Mouse (Mus musculus) bone marrow, adult 2 months (tissue): ENCODE data around the gene Fcho2. TPM values are rescaled to one million over a fixed set of nuclear protein-coding genes. Genes with fewer than 3 reads are reported as not detected.

Experiments used
- H3K27ac ChIP-seq: fragments of 200-500 bp; 2 replicates; pipeline ENCODE4 v1.5.1; 2012; ENCODE audit warnings: low read depth, mild to moderate bottlenecking, control low read depth, inconsistent platforms, low read length; ENCODE audit not compliant: control insufficient read depth, poor library complexity, insufficient read depth
- H3K4me1 ChIP-seq: fragments of 200-500 bp; 2 replicates; pipeline ENCODE4 v1.6.1; 2011; ENCODE audit warnings: low read length; ENCODE audit not compliant: control insufficient read depth, insufficient read depth
- H3K4me3 ChIP-seq: fragments of 200-500 bp; replicated peaks from 2 replicates; pipeline ENCODE3; 2011; ENCODE audit warnings: mild to moderate bottlenecking, low read depth, low read length, control low read depth; ENCODE audit not compliant: control insufficient read depth
- CTCF ChIP-seq: fragments of 200-500 bp; IDR thresholded peaks from 2 replicates; pipeline ENCODE4 v1.5.1; 2011; ENCODE audit warnings: low read length, control low read depth; ENCODE audit not compliant: control insufficient read depth, insufficient read depth
- POLR2A ChIP-seq: fragments of 200-500 bp; IDR thresholded peaks from 2 replicates; pipeline ENCODE4 v1.6.1; 2011; ENCODE audit warnings: low read depth, mild to moderate bottlenecking, control low read depth, low read length, borderline replicate concordance; ENCODE audit not compliant: control insufficient read depth
- WGBS: fragments of 180-500 bp; shearing (Covaris S2); methylation state at CpG from one replicate; pipeline ENCODE4 v1.1.7; 2018; 5-methylcytosine and 5-hydroxymethylcytosine counted together
- polyA plus RNA-seq: library from polyadenylated mRNA; stranded (reverse); fragments of >200 nt; gene quantifications from 2 replicates; pipeline ENCODE4 v1.2.4, GENCODE M21; 2011; ENCODE audit warnings: low replicate concordance; ENCODE audit not compliant: missing spikeins, insufficient read depth, insufficient read length

The Fcho2 gene
- polyA plus RNA-seq, 1 experiment, result 96.2 TPM

GRCm38 (mm10) chr13:98722296-98722695, 93.0 kb downstream of the Fcho2 start:
- 78% methylated on average over 1 of the region's 1 CpGs for WGBS
- no peak overlapping the region for H3K27ac ChIP-seq
- no peak for TF ChIP-seq CTCF
- TF ChIP-seq POLR2A, result no peak
- H3K4me3 ChIP-seq, result no peak overlapping the region
- no peaks in the 10 kb centered on the region for H3K4me1 ChIP-seq

DNA sequence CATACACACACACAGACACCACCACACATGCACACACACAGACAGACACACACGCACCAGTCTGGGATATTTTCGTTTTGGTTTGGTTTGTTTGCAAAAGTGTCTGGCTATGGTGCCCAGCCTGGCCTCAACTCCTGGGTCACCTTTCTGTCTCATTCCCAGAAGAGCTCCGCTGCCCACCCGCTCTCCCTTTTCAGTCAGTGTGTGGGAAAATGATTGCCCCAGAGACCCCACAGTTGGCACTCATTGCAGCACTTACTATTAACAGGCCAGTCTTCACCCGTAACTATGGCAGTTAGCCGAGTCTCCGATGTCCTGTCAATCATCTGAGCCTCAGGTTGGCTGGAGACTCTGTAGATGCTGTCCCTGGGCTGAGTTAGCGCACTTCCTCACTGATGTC, 99.1 kb downstream of the Fcho2 start:
- Histone ChIP-seq H3K27ac (no peak overlapping the region), H3K4me3 (no peak overlapping the region), H3K4me1 (no peaks in the 10 kb centered on the region)
- TF ChIP-seq POLR2A, result no peak
- no peak for TF ChIP-seq CTCF
- WGBS, result 91% methylated on average over 8 of the region's 8 CpGs

DNA sequence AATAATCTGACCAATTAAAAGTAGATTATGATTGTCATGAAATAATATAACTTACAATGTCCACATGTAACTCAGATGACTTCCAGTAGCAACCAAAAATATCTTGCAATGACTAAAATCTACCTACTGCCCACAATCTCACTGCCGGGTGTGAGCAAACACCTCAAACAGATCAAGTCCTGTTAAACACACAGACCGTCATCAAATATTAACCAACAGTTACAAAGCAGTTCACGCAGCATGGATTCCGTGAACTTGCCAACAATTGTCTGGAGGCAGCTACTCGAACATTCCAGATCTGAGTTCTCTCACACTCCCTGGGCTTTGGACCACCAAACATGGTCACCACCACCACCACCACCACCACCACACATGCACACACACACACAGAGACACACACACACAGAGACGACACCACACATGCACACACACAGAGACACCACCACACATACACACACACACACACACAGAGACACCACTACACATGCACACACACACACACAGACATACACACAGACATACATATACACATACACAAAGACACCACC, 99.7 kb downstream of the Fcho2 start:
- H3K4me1 ChIP-seq, result no peaks in the 10 kb centered on the region
- H3K27ac ChIP-seq, result no peak overlapping the region
- TF ChIP-seq POLR2A (no peak), CTCF (no peak)
- 90% methylated on average over 6 of the region's 6 CpGs for WGBS
- H3K4me3 ChIP-seq, result no peak overlapping the region

DNA sequence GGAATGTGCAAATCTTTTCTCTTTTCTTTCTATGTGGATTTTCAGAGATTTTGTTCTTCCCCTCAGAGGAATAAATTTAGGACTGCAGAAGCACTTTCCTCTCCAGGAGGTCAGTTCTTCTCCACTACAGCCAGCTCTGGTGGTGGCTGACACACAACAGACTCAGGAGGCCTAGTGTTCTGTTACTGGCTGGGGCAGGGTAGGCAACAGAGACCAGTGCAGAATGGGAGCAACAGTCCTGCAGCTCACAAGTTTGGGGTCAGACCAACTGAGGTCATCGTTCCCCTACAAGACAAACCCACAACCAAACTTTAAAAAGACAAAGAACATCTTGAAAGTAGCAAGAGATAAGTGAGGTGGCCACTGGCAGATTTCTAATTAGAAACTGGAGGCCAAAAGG, 104.6 kb downstream of the Fcho2 start:
- Histone ChIP-seq H3K4me1 (no peaks in the 10 kb centered on the region), H3K27ac (no peak overlapping the region), H3K4me3 (no peak overlapping the region)
- TF ChIP-seq CTCF, result no peak
- TF ChIP-seq POLR2A, result no peak
- 88% methylated on average over 1 of the region's 1 CpGs for WGBS

DNA sequence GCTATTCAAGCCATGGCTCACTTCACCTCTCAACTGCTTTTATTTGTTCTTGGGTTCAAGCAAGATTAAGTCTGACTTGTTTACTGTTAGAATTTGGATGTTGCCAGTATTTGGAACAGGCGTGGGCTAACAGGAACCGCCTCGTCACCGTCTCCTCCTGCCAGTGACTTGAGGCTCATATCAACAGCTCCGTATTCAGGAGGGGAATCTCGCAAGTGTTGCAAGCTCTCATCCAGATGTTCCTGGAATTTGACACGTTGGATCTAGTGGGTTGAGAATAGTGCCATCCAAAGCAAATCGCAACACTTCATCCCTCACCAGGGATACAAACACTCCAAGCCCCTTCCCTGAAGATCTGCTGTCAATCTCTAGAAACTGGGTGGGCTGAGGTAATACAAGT, 105.0 kb downstream of the Fcho2 start:
- WGBS, result 79% methylated on average over 8 of the region's 8 CpGs
- no peaks in the 10 kb centered on the region for H3K4me1 ChIP-seq
- no peak overlapping the region for H3K27ac ChIP-seq
- TF ChIP-seq POLR2A, result no peak
- TF ChIP-seq CTCF, result no peak
- no peak overlapping the region for H3K4me3 ChIP-seq

DNA sequence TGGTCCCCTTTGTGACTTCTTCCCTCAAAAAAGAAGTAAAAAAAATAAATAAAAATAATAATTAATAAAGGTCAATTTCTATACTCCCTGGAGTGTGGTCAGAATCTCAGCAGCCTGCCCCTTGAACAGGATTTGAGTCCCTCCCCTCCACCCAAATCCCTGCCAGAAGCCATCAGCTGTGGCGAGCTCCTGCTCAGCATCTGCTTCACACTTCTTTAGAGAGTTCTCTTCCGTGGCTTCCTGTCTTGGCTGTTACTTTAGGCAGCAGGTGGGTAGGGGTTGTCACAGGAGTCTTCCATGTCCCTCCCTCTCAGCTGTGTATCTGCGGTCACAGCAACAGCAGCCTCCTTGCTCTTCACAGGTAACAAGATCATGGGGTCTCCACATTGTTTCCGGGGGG, 109.7 kb downstream of the Fcho2 start:
- Histone ChIP-seq H3K4me3 (no peak overlapping the region), H3K4me1 (no peaks in the 10 kb centered on the region), H3K27ac (no peak overlapping the region)
- WGBS, result 61% methylated on average over 4 of the region's 4 CpGs
- TF ChIP-seq CTCF (no peak), POLR2A (no peak)

DNA sequence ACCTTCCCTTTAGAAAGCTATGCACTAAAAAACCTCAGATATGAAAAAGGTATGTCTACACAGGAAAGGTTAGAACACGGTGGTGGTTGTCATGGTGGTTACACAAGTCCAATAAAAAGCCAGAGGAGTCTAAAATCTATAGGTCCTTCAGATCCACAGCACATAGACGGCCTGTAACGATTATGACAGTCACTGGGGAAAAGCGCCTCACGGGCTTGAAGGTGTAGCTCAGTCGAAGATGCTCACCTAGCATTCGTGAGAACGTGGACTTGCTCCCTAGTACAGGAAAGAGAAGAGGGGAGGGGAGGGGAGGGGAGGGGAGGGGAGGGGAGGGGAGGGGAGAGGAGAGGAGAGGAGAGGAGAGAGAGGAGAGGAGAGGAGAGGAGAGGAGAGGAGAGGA, 111.5 kb downstream of the Fcho2 start:
- no peak overlapping the region for H3K4me3 ChIP-seq
- 58% methylated on average over 8 of the region's 8 CpGs for WGBS
- H3K27ac ChIP-seq, result no peak overlapping the region
- TF ChIP-seq CTCF (no peak), POLR2A (no peak)
- no peaks in the 10 kb centered on the region for H3K4me1 ChIP-seq

- no peak overlapping the region for H3K4me3 ChIP-seq
- H3K27ac ChIP-seq, result no peak overlapping the region
- no peaks in the 10 kb centered on the region for H3K4me1 ChIP-seq
- TF ChIP-seq CTCF, result no peak
- TF ChIP-seq POLR2A, result no peak
- WGBS, result 87% methylated on average over 8 of the region's 8 CpGs
These were observed 112.9 kb downstream of the Fcho2 start for GRCm38 (mm10) chr13:98702361-98702760.

DNA sequence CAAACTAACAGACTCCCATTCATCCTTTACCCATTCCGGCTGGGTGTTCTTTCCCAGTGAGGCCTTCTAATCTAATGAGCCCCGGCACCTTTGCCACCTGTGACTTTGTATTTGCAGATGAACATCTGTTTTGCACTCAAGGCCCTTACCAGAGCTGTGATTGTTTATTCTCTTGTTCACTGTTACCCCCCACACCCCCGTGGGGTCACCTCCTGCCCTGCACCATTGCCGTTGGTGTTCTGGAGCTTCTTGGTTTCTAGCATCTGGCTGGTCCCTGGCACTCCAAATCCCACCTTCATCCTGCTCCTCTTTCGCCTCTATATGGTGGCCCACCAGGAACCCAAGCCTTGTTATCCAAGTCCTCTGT, 114.0 kb downstream of the Fcho2 start:
- TF ChIP-seq POLR2A (no peak), CTCF (no peak)
- WGBS, result 89% methylated on average over 5 of the region's 5 CpGs
- Histone ChIP-seq H3K27ac (no peak overlapping the region), H3K4me1 (no peaks in the 10 kb centered on the region), H3K4me3 (no peak overlapping the region)
